ENCODE assay signal across 18 mouse cellular contexts in the genomic region with DNA sequence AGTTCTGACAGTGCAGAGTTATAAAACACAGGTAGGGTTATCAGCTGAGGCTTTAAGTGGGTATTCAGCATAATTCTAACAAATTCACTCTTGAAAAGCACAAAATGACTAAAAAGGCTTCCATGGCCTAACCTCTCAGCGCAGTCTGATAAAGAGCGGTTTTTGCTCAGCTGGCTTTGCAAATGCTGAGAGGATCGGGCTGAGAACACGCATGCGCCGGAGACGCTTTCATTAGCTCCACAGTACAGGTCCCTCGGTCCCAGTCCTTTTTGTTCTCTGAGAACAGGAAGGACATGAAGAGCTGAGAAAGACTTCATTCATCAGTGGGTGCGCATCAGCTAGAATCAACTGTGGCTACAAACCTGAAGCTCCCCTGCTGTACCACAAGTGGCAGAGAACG.
DNase-seq lines count a peak whose midpoint lies in the region; ATAC-seq lines count a peak whose summit lies in the region.
"Had no signal": no experiment of that assay in that cellular context is flagged by ENCODE, and none has a peak within 500 bp of the region (broad histone marks: within the 10 kb centered on the region; RNA-seq: fewer than 3 reads in every experiment).

No protein-coding gene starts in this region.

- peak overlapping the region; percentile 16; the same call in 1 of the 2 replicates for H3K27ac ChIP-seq in hindbrain, embryonic 14.5 days
- H3K27ac ChIP-seq in hindbrain, embryonic 13.5 days: no peak overlapping the region
- peak overlapping the region; percentile 66 for H3K27ac ChIP-seq in forebrain, embryonic 15.5 days (replicated peaks)
- H3K27ac ChIP-seq in midbrain, embryonic 16.5 days (ENCODE audit: low read length): peak overlapping the region; percentile 60
- H3K27ac ChIP-seq: embryonic facial prominence, embryonic 12.5 days; neural tube, embryonic 12.5 days had no signal

- ATAC-seq in hindbrain, embryonic 14.5 days (ENCODE audit: low FRiP score): no peak
- ATAC-seq in hindbrain, embryonic 13.5 days (ENCODE audit: low FRiP score): no peak; the same call in 1 of the 2 replicates
- peak; percentile 79 for ATAC-seq in forebrain, embryonic 15.5 days (replicated peaks)
- peak; percentile 84 for ATAC-seq in midbrain, embryonic 16.5 days
- ATAC-seq: intestine, postnatal 0 days had no signal

- no peak overlapping the region for H3K4me3 ChIP-seq in hindbrain, embryonic 14.5 days (replicated peaks; ENCODE audit: low read length)
- H3K4me3 ChIP-seq in hindbrain, embryonic 13.5 days: no peak overlapping the region
- peak overlapping the region; percentile 18 for H3K4me3 ChIP-seq in forebrain, embryonic 15.5 days
- no peak overlapping the region; the same call in 1 of the 2 replicates for H3K4me3 ChIP-seq in midbrain, embryonic 16.5 days (ENCODE audit: low read depth, low read length)
- H3K4me3 ChIP-seq: embryonic facial prominence, embryonic 12.5 days; erythroblast, embryonic 14.5 days; neural tube, embryonic 12.5 days had no signal

- DNase-seq in hindbrain, embryonic 14.5 days (ENCODE audit: low spot score): no peak
- peak; percentile 17 for DNase-seq in right cerebral cortex, adult 18-20 months
- no peak for DNase-seq in right cerebral cortex, postnatal 36 days (ENCODE audit: low spot score in 2 of 2)
- no peak for DNase-seq in retina, embryonic 14.5 days (ENCODE audit: low spot score)
- no peak for DNase-seq in gastrocnemius, adult 8-10 months (ENCODE audit: low spot score in 2 of 2)
- DNase-seq: B cell, adult 2 months; cerebellum, adult 9-11 months; gastrocnemius, postnatal 36 days; liver; lung, postnatal 10 days; thymus, postnatal 36 days had no signal

- H3K9me3 ChIP-seq in hindbrain, embryonic 14.5 days (ENCODE audit: control insufficient read depth, low read length): no peaks in the 10 kb centered on the region
- no peaks in the 10 kb centered on the region for H3K9me3 ChIP-seq in hindbrain, embryonic 13.5 days
- H3K9me3 ChIP-seq in forebrain, embryonic 15.5 days: no peaks in the 10 kb centered on the region
- no peaks in the 10 kb centered on the region for H3K9me3 ChIP-seq in midbrain, embryonic 16.5 days (replicated peaks; ENCODE audit: control insufficient read depth, low read length, poor library complexity, severe bottlenecking)
- H3K9me3 ChIP-seq: embryonic facial prominence, embryonic 12.5 days; neural tube, embryonic 12.5 days had no signal

- no peak overlapping the region for H3K4me2 ChIP-seq in hindbrain, embryonic 14.5 days (replicated peaks)
- no peak overlapping the region for H3K4me2 ChIP-seq in hindbrain, embryonic 13.5 days
- H3K4me2 ChIP-seq in forebrain, embryonic 15.5 days (replicated peaks): peak overlapping the region; percentile 30
- H3K4me2 ChIP-seq in midbrain, embryonic 16.5 days (ENCODE audit: low read length): peak overlapping the region; percentile 38
- H3K4me2 ChIP-seq: embryonic facial prominence, embryonic 12.5 days; neural tube, embryonic 12.5 days had no signal

- WGBS in hindbrain, embryonic 14.5 days: 72% methylated on average over 10 of the region's 10 CpGs
- WGBS in hindbrain, embryonic 13.5 days: 79% methylated on average over 10 of the region's 10 CpGs
- 43% methylated on average over 10 of the region's 10 CpGs for WGBS in forebrain, embryonic 15.5 days
- 54% methylated on average over 10 of the region's 10 CpGs for WGBS in midbrain, embryonic 16.5 days

- no peaks in the 10 kb centered on the region for H3K36me3 ChIP-seq in hindbrain, embryonic 14.5 days (replicated peaks; ENCODE audit: control insufficient read depth, insufficient read depth)
- H3K36me3 ChIP-seq in hindbrain, embryonic 13.5 days: no peaks in the 10 kb centered on the region
- no peaks in the 10 kb centered on the region for H3K36me3 ChIP-seq in forebrain, embryonic 15.5 days
- no peaks in the 10 kb centered on the region for H3K36me3 ChIP-seq in midbrain, embryonic 16.5 days (ENCODE audit: control insufficient read depth, insufficient read depth, low read length)
- H3K36me3 ChIP-seq: embryonic facial prominence, embryonic 12.5 days; neural tube, embryonic 12.5 days had no signal

- 0 out of 2 replicates have a peak overlapping the region, but pooled peaks have one; percentile 16 for H3K9ac ChIP-seq in hindbrain, embryonic 14.5 days
- H3K9ac ChIP-seq in hindbrain, embryonic 13.5 days: no peak overlapping the region
- H3K9ac ChIP-seq in forebrain, embryonic 15.5 days (replicated peaks): 0 out of 2 replicates have a peak overlapping the region, but pooled peaks have one; percentile 11
- no peak overlapping the region for H3K9ac ChIP-seq in midbrain, embryonic 16.5 days (ENCODE audit: low read depth, low read length)
- H3K9ac ChIP-seq: embryonic facial prominence, embryonic 12.5 days; neural tube, embryonic 12.5 days had no signal

- no peaks in the 10 kb centered on the region for H3K27me3 ChIP-seq in hindbrain, embryonic 14.5 days (ENCODE audit: control insufficient read depth, insufficient read depth, low read length)
- H3K27me3 ChIP-seq in hindbrain, embryonic 13.5 days: no peaks in the 10 kb centered on the region
- H3K27me3 ChIP-seq in forebrain, embryonic 15.5 days: no peaks in the 10 kb centered on the region
- no peaks in the 10 kb centered on the region for H3K27me3 ChIP-seq in midbrain, embryonic 16.5 days (ENCODE audit: control insufficient read depth, insufficient read depth, low read depth, low read length)
- H3K27me3 ChIP-seq: embryonic facial prominence, embryonic 12.5 days; neural tube, embryonic 12.5 days had no signal

- peaks cover 5% of the 10 kb centered on the region; the same call in 1 of the 2 replicates for H3K4me1 ChIP-seq in hindbrain, embryonic 14.5 days (replicated peaks; ENCODE audit: control insufficient read depth, insufficient read depth, low read length)
- peaks cover 14% of the 10 kb centered on the region for H3K4me1 ChIP-seq in hindbrain, embryonic 13.5 days (replicated peaks)
- peaks cover 17% of the 10 kb centered on the region for H3K4me1 ChIP-seq in forebrain, embryonic 15.5 days
- H3K4me1 ChIP-seq in midbrain, embryonic 16.5 days (ENCODE audit: control insufficient read depth, insufficient read depth, low read length): peaks cover 9% of the 10 kb centered on the region; the same call in 1 of the 2 replicates
- H3K4me1 ChIP-seq: embryonic facial prominence, embryonic 12.5 days; neural tube, embryonic 12.5 days had no signal

Comparison
In these comparisons a context has a peak if more than half of its experiments do, and no peak if none do; other contexts are left out.
1. H3K9ac ChIP-seq: peak in hindbrain, embryonic 14.5 days (single experiment) and forebrain, embryonic 15.5 days (single experiment); none in hindbrain, embryonic 13.5 days (single experiment) and midbrain, embryonic 16.5 days (single experiment).
2. ATAC-seq: peak in forebrain, embryonic 15.5 days (single experiment) and midbrain, embryonic 16.5 days (single experiment); none in hindbrain, embryonic 14.5 days (single experiment) and hindbrain, embryonic 13.5 days (single experiment).
3. H3K4me2 ChIP-seq: peak in forebrain, embryonic 15.5 days (single experiment) and midbrain, embryonic 16.5 days (single experiment); none in hindbrain, embryonic 14.5 days (single experiment) and hindbrain, embryonic 13.5 days (single experiment).